Mouse (Mus musculus): ENCODE measurements around the gene Bmpr1b.

Gene Bmpr1b

DNA sequence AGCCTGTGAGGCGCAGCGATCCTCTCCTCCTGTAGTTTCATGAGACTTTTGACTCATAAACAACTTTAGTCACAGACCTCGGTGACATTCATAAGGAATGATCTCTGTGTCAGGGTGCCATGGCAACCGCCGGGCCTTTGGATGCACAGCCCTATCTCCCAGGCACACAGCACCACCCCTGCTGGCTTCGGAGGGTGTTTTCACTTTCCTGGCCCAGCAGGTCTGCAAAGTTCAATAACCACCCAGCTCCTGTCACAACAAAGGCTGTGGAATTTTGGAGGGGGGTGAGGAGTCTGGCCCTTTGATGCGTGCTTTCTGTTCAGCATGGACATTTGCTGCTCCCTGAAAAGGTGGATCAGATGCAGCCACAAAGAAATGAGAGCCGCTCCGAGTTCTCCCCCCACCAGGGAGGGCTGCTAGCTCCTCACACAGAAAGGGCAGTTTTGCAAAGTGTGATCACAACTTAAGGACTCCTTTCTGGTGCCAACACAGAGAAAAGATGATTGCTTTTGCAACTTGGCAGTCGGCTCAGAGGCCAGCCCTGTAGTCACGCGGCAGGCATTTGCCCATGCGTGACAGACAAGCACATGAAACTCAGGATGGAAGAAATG lies 349.8 kb downstream of the Bmpr1b start:
- DNase-seq (ENCODE audit: low read depth, low spot score), result no peak

DNA sequence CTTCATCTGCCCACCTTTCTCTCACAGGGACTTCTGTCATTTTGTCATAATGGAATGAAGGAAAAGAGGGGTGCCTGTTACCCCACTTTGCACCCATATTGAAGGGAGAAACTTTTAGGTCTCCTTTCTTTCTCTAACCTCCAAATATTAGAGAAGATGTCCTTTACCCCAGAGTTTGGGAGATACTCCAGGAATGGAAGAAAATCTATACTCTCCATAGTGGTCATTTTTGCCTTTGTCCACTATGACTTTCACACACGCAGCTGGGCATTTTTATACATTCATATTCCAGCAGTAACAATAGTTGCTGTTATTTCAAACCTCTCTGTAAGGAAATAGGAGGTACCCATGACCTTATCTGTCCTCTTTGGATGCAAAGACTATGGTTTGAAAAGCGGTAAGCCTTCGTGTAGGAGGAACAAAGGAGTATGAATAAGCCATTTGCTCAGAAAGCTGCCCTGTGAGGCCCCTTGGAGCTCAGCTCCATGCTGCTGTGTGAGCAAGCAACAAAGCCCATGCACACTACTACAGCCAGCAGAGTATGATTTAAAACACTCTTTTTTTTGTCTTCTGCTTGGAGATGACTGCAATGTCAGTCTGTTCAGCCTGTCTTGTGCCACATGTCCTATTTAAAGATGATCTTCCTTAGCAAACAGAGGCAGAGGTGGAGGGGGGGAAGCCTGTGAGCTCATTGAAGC lies 350.5 kb downstream of the Bmpr1b start:
- DNase-seq (ENCODE audit: low read depth, low spot score), result no peak

DNA sequence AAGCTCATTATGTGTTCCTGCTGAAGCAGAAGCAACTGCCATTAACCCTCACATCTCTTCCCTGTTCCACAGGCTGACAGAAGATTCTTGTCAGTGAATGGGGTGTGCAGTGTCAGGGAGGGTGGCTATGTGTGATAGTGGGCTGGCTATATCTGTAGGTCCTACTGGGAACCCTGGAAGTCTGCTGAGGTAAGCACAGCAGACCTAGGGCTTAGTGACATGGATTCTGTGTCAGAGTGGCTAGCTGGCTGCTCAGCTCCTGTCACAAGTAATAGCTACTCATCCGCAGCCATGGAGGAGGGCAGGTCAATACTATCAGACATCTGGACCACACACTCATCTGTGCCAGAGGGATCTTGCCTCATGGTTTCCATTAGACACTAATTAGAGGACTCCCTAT lies 354.4 kb downstream of the Bmpr1b start:
- DNase-seq (ENCODE audit: low read depth, low spot score), result no peak

DNA sequence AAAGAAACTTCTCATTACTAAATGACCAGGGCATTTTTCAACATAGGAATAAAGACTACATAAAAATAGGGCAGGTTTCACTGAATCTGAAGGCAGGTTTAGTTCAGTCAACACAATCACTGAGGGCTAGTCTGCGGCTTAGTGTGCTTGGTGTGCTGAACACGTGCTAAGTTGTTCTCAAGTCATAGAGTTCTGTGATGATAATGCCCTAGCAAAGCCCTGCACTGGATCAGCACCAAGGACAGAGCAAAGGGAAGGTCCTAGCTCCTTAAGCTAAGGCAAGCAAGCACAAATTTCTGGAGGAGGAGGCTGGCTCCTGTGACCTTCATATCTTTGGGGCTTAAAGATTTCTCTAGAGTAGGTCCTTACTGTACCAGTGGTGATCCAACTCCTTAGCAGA lies 357.9 kb downstream of the Bmpr1b start:
- DNase-seq (ENCODE audit: low read depth, low spot score), result no peak

DNA sequence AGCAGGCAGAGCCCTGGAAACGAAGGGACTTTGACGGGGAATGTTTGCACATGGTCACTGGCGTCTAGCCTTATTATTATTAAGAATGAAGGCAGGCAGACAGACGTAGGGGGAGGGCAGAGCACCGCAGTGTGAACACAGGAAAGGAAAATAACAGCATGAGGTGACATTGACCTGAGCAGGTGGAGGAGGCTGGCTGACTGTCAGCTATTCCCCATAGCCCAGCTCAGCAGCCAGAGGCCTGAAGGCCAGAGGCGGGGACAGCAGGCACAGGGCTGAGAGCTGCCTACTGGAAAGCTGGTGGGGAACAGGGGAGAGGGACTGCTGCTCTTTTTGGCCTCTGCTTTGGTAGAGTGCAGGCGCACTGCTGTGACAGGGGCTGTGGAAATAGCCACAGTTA lies 358.3 kb downstream of the Bmpr1b start:
- DNase-seq (ENCODE audit: low read depth, low spot score), result no peak

DNA sequence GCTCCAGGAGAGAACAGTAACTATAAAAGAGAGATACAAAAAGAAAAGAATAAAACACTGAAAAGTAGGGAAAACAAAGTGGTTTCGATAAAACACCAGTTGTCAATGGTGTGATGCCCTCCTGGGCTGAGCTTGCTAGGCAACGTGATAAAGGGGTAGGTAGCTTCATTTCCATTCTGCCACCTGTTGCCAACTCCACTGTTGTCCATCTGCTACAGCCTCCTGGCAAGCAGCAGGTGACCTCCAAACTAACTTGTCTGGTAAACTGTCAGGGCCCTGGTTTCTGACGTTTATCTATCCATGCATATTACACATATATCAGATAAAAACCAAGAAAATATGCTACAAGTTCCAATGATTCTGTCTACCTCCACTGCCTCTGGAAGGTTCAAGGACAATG lies 359.6 kb downstream of the Bmpr1b start:
- DNase-seq (ENCODE audit: low read depth, low spot score), result no peak

DNA sequence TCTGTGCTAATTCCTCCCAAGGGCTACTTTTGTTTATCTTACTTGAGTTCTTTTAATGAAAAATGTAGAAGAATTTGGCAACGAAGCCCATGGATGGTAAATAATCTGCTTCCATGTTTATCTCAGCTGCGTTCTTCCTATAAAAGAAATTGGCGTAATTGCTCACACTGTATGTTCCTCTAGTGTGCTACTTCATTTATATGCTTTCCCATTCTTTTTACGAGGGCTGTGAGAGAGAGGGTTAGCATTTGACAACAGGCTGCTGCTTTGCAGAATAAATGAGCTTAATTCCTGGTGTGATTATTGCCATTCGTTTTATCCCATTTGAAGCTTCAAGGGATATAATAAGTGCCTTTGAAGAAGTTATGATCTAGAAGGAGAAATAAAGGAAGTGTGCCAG lies 365.1 kb downstream of the Bmpr1b start:
- DNase-seq (ENCODE audit: low read depth, low spot score), result no peak

DNA sequence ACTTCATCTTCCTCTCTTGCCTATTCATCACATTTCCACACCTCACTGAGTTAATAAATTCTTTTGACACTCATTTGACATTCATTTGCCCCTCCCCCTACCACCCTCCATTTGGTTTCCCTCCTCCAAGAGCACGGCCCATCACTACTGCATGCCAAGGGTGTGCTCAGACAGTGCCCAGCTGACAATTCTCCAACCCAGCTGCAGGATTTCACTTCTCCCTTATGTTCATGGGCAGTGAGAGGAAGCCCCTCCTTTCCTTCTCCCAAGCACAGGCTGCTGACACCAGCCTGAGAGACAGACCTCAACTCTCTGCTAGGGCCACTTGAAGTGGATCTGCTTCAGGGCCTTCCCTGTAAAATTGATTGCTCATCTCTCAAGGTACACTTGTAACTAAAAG lies 371.4 kb downstream of the Bmpr1b start:
- no peak for DNase-seq (ENCODE audit: low read depth, low spot score)

DNA sequence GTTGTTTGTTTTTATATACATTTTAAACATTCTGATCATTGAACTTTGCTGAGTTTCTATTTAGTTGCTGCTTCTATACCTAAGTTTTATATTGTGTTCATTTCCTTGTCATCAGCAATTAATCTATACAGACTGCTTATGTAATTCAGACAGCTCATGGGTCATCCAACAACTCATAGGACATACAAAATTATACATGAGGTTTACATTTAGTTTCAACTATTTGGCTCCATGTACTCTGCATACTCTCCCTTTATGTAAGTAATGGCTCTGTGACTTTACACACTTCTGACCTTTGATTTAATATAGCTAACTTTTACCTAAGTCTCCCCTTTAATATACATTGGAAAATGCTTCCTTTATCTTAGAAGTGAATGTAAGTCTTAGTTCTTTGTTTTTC lies 371.9 kb downstream of the Bmpr1b start:
- DNase-seq (ENCODE audit: low read depth, low spot score), result no peak

DNA sequence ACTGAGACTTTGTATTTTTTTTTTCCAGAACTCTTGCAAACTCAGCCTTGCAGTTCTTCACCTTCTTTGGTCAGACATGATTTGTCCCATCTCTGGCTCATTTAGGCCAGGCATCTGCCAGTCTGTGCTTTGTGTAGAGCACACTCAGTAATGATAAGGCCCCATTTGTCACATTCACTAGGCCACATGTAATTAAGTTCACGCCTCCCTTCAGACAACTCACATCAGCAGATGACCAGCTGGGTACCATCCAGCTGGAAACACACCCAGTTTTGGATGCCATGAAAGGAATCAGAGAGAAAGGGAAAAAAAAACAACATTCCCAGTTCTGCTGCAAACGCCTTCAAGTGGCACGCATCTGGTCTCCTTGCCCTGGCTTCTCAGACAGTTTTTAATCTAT lies 374.9 kb downstream of the Bmpr1b start:
- DNase-seq (ENCODE audit: low read depth, low spot score), result no peak

DNA sequence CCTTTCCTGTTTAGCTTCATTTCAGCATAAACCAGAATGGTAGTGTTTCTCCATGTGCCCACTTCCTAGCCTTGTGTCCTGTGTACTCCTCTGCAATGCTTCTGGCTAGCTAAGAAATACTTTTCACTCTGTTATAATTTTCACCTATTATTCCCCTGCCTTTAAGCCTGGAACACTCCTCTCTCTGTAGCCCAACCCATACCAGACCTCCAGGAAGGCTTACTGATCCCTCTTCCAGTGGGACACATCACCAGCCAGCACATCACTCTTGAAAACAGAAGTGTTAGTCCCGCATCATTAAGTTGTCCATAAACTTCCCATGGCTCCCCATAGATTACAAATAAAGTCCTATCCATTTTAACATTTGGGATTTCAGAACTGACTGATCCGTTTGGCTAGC lies 375.5 kb downstream of the Bmpr1b start:
- no peak for DNase-seq (ENCODE audit: low read depth, low spot score)

DNA sequence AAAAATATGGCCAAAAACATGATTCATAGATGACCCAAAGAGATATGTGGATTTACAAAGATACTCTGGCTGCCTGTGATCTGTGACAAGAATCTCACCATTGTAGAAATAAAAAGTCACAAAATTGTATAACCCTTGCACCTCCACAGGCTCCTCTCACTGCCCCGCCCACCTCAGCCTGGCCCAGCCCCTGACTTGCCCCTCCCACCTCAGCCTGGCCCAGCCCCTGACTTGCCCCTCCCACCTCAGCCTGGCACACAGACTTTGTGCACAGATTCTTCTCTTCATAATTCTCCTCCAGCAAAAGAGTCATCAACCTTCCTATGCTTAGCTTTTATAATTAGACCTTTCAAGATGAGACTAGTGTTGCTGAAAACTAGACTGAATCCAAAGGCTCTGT lies 377.1 kb downstream of the Bmpr1b start:
- no peak for DNase-seq (ENCODE audit: low read depth, low spot score)

DNA sequence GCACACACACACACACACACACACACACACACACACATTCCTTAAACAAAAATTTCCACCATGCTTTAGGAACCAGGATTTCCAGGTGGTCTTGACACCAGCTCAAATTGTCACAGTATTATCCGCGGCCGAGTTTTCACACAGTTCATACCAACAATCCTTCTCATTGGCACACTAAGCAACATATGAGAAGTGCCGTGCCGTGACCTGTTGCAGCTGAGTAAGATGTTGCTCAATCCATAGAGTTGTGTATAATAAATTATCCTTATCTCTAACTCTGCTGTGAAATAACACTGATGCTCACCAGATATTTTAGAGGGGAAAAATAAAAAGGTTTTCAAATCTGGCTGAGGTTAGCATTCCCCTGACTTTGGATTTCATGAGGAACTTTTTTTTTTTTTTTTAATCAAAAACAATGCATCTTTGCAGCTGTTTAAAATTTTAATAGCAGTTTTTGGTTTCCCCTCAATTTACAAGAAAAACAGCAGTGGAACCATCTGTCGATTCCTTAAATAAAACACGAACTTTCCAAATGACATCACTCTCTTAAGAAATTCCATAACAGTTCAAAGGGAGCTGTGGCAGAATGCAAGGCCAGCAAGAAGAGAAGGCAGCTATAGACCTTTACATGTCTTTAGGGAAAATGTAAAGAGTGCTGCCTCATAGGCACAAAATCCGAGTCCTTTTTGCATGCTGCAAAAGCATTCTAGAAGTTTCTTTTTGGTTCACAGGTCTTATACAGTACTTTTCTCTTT lies 378.0 kb downstream of the Bmpr1b start:
- no peak for DNase-seq (ENCODE audit: low read depth, low spot score)

All from brain, embryonic 18.5 days (tissue).